Mouse (Mus musculus) cerebellum, adult 8-10 months (tissue): ENCODE measurements around the gene Fgf11.
A peak's percentile ranks its signal among the peaks of the same experiment; 100 is the strongest.

Source experiments
- DNase-seq: peaks from one replicate; pipeline ENCODE4 v3.0.0; 2022

Gene Fgf11

GRCm38 (mm10) chr11:69778985-69779384 is 22.7 kb downstream of the Fgf11 start:
- DNase-seq = no peak

DNA sequence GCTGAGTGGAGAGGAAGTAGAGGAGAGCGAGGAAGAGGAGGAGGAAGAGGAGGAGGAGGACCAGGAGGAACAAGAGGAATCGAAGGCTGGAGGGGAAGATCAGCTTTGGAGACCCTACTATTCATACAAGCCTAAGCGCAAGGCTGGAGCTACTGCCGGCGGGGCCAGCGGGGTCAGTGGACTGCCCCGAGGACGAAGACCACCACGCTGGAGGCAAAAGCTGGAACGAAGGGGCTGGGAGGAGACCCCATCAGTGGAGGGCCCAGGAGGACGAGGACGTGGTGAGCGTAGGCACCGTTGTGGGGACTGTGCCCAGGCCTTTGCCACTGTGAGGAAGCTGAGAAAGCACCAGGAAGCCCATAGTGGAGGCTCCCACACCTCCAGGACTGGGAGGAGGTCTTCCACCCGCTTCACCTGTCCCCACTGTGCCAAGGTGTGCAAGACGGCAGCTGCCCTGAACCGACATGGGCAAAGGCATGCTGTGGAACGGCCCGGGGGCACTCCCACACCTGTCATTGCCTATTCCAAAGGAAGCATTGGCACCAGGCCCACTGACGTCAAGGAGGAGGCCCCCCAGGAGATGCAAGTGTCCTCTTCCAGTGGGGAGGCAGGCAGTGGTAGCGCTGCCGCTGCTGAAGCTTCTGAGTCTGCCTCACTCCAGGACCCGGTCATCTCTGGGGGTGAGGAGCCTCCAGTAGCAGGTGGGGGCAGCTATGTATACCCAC is 23.2 kb downstream of the Fgf11 start:
- no peak for DNase-seq

DNA sequence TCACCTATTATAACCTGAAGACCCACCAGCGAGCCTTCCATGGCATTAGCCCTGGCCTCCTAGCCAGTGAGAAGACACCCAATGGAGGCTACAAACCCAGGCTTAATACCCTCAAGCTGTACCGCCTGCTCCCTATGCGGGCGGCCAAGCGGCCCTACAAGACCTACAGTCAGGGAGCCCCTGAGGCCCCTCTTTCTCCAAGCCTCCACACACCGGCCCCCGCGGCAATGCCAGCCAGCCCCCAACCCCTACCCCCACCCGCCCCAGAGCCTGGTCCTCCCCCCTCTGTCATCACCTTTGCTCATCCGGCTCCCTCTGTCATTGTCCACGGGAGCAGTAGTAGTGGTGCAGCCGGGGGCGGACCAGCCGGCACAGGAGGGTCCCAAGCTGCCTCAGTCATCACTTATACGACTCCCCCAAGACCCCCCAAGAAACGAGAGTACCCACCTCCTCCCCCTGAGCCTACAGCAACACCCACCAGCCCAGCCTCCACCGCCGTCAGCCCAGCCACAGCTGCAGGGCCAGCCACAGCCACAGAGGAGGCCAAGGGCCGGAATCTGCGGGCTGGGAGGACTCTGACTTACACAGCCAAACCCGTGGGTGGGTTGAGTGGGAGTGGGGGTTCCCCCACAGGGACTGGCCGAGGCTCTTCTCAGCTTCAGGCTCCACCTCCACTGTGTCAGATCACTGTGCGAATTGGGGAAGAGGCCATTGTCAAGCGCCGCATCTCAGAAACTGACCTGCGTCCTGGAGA is 24.0 kb downstream of the Fgf11 start:
- DNase-seq = no peak

- DNase-seq = no peak
Measured at GRCm38 (mm10) chr11:69776488-69776887, 25.2 kb downstream of the Fgf11 start.

- no peak for DNase-seq
Measured at GRCm38 (mm10) chr11:69775716-69776115, 25.9 kb downstream of the Fgf11 start.

DNA sequence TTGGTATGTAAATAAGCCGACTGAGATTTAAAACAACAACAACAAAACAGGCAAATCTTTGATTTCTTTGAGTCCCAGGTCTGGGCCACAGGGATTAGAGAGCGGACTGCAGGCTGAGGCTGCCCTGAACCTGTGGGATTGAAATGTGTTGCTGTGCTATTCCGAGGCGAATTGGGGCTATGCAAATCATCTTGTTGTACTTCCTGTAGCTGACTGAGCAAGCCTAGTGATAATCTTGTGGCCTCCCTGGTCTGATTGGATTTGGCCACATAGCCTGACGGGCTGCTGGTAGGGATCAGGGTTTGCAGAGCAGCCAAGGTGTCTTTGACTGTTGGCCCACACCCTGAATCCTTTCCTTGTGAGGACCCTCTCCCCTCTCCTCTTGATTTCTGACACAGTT is 26.7 kb downstream of the Fgf11 start:
- no peak for DNase-seq

DNA sequence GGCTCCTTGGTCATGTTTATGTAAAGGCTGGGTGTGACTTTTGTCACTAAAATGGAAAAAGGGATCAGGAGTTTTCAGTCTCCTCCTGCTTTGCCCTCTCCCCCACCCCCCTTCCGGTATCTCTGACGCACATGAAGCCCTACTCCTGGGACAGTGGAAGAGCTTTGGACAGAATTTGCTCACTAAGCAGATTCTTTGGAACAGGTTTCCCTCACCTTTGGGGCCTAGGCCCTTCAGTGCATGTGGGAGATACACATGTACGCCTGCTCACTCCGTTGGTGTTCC is 34.1 kb downstream of the Fgf11 start:
- DNase-seq = no peak

- DNase-seq = no peak
Measured at GRCm38 (mm10) chr11:69766872-69767624, 34.6 kb downstream of the Fgf11 start.

GRCm38 (mm10) chr11:69766126-69766609 is 35.5 kb downstream of the Fgf11 start:
- DNase-seq = peak; percentile 76

DNA sequence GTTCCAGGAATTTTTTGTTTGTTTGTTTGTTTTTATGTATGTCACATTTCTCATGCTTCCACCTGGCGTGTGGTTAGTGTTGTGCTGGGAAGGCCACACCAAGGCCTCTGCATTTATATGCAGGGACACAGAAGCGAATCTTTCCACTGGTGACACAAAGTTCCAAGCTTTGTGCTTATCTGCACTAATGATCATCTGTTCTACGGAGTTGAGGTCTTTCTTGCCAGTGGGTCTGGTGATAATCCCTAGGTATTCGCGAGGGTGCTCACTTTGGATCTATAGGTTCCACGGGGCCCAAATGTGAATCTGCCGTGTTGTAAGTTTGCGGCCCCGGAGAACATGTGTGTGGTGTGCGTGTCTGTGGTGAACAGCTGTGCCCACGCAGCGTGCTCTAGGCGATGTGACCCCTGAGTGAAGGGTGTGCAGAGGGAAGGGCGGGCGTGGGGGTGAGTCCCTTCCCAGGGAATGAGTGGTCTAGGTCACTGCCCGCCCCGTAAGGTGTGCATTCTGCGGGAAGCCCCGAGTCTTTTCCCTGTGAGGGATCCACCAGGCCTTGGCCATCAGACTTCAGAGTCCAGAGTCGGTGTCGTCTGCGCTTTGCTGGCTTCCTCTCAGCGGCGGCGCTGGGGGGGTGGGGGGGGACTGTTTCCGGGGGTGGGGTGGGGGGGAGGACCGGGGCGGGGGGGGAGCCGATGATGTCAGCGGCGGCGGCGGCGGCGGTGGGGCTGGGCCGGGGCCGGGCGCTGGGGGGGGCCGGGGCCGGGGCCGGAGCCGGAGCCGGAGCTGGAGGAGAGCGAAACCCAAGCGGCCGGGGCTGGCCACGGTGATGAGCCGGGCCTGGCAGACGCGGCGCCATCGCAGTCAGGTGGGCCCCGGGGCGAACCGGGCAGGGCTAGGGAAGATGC is 36.2 kb downstream of the Fgf11 start, which contains the start of gene Zbtb4:
Gene Zbtb4, plus strand, starts transcription at position 692 of the 905 bp plus-strand sequence.
- peak; percentile 55 for DNase-seq

GRCm38 (mm10) chr11:69763551-69763950 is 38.1 kb downstream of the Fgf11 start:
- no peak for DNase-seq

DNA sequence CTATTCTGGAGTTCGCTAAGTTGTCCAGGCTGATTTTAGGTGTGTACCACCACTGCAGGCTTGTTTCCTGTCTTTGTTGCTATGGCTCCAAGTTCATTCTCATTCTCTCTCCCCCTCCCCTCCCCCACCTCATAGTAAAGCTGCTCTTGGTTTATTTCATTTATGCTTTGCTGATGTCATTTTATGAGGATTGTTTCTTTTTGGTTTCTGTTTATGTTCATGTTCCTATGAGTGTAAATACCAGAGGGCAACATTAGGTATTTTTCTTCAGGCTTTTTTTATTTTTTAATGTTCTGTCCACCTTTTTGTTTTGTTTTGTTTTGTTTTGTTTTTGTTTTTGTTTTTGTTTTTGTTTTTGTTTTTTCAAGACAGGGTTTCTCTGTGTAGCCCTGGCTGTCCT is 39.8 kb downstream of the Fgf11 start, which contains the start of gene Slc35g3:
Gene Slc35g3, minus strand, starts transcription at position 101 of the 400 bp plus-strand sequence.
- no peak for DNase-seq

GRCm38 (mm10) chr11:69760901-69761200 is 40.8 kb downstream of the Fgf11 start:
- peak; percentile 42 for DNase-seq

DNA sequence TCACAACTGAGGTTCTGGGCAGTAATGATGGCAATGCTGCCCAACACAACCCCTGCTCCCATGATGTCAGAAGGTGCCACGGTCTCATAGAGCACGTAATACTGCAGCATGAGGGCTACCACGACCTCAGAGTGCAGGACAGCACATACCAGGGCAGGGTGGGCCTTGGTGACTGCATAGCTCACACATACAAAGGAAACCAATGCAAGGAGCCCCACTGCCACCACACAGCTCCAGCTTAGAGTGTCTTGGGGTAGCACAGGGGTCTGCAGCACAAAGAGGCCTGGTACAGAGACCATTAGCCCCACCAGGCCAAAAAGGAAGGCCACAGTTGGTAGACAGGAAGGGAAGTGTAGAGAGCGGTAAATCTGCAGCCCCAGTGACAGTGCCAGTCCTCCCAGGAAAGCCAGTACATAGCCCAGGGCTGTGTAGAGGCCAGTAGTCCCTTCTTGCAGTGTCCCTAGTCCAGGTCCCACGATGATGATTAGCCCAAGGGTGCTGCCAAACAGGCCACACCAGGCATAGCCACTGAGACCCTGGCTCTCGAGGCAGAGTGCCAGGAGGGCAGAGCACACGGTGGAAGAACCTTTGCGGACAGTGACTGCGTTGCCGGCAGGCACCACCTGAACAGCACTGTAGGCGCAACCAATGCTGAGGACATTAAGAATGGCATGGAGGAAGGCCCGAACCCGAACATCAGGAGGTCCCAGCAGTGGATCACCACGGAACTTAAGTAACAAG is 41.3 kb downstream of the Fgf11 start:
- peak; percentile 48 for DNase-seq

GRCm38 (mm10) chr11:69758971-69759721 is 42.5 kb downstream of the Fgf11 start:
- DNase-seq = peak; percentile 90

- DNase-seq = peak; percentile 97
Measured at GRCm38 (mm10) chr11:69758478-69758970, 43.1 kb downstream of the Fgf11 start, which contains the start of gene Polr2a. TSS of gene Polr2a (minus strand) at chr11:69758637.

DNA sequence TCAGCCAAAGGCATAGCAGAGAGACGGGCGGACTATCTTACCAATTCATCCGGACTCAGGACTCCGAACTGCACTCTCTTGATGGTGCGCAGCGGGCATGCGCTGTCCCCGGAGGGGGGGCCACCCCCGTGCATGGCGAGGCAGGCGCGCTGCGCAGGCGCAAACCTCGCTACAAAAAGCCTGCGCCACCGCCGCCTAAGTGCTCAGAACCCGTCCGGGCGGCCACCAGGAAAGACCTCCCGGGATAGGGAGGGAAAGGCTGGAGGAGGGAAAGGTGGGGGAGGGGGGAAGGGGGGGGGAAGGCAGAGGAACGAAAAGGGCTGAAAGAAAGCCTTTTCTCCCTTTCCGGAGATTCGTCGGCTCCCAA is 43.6 kb downstream of the Fgf11 start:
- DNase-seq = peak; percentile 97

- DNase-seq = no peak
Measured at GRCm38 (mm10) chr11:69757303-69758089, 44.2 kb downstream of the Fgf11 start.

GRCm38 (mm10) chr11:69754701-69755100 is 47.0 kb downstream of the Fgf11 start:
- DNase-seq = peak; percentile 49

- no peak for DNase-seq
Measured at GRCm38 (mm10) chr11:69754233-69754632, 47.4 kb downstream of the Fgf11 start.
